In genomic region chr10:117844279-117844678, GRCm38 (mm10) we compare ENCODE assay signal across 9 mouse cellular contexts. TPM values are rescaled to one million over a fixed set of nuclear protein-coding genes. Genes with fewer than 3 reads are reported as not detected.
DNase-seq lines count a peak whose midpoint lies in the region; ATAC-seq and TF ChIP-seq lines count a peak whose summit lies in the region.
"Had no signal": no experiment of that assay in that cellular context is flagged by ENCODE, and none has a peak within 500 bp of the region (broad histone marks: within the 10 kb centered on the region; RNA-seq: fewer than 3 reads in every experiment).

No protein-coding gene starts in this region.

- no peak for DNase-seq in left cerebral cortex, adult 2 months (ENCODE audit: extremely low spot score in 1 of 2, low spot score in 2 of 2)
- no peak for DNase-seq in left cerebral cortex, postnatal 4 days
- no peak for DNase-seq in embryonic facial prominence, embryonic 10.5 days (ENCODE audit: low spot score)
- no peak for DNase-seq in intestine, embryonic 14.5 days (ENCODE audit: low spot score)
- peak; percentile 72 for DNase-seq in naive thymus-derived CD4-positive, alpha-beta T cell, adult 2 months (ENCODE audit: low read depth)
- no peak for DNase-seq in layer of hippocampus, adult 8-10 months (ENCODE audit: low spot score in 2 of 2)
- DNase-seq in urinary bladder, postnatal 14 days (ENCODE audit: low spot score), result no peak
- DNase-seq in left cerebral cortex, postnatal 10 days (ENCODE audit: extremely low spot score in 1 of 2, low spot score in 2 of 2), result no peak
- DNase-seq: adrenal gland, adult 8-10 months had no signal

- intact Hi-C loops in left cerebral cortex, adult 2 months (cut with DNase I), result loop anchor here (2.0 to 10.0 kb wide), 2 partner anchors 141 to 259 kb away; no protein-coding TSS in a partner anchor
- intact Hi-C loops in left cerebral cortex, postnatal 4 days (cut with DNase I), result loop anchor here (10.0 kb wide), 1 partner anchor 261 kb away; no protein-coding TSS in a partner anchor
- intact Hi-C loops in left cerebral cortex, postnatal 10 days (cut with DNase I), result no loop called here

- H3K4me1 ChIP-seq in embryonic facial prominence, embryonic 10.5 days, result peaks cover 27% of the 10 kb centered on the region
- H3K4me1 ChIP-seq in intestine, embryonic 14.5 days (replicated peaks; ENCODE audit: control insufficient read depth, insufficient read depth, low read length), result peaks cover 22% of the 10 kb centered on the region; the same call in 1 of the 2 replicates

- H3K9me3 ChIP-seq in embryonic facial prominence, embryonic 10.5 days, result no peaks in the 10 kb centered on the region
- H3K9me3 ChIP-seq in intestine, embryonic 14.5 days (ENCODE audit: control insufficient read depth, low read length), result no peaks in the 10 kb centered on the region

- peak overlapping the region; percentile 70 for H3K4me2 ChIP-seq in intestine, embryonic 14.5 days (ENCODE audit: low read length)

- TF ChIP-seq CTCF in left cerebral cortex, adult 2 months (IDR thresholded peaks at IDR 0.05), result no peak

- no peaks in the 10 kb centered on the region for H3K27me3 ChIP-seq in embryonic facial prominence, embryonic 10.5 days (replicated peaks; ENCODE audit: low read depth, poor library complexity, severe bottlenecking)
- H3K27me3 ChIP-seq in intestine, embryonic 14.5 days (replicated peaks; ENCODE audit: control insufficient read depth, insufficient read depth, low read length), result no peaks in the 10 kb centered on the region

- peak overlapping the region; percentile 97 for H3K9ac ChIP-seq in intestine, embryonic 14.5 days (ENCODE audit: low read length)

- peak overlapping the region; percentile 81 for H3K4me3 ChIP-seq in left cerebral cortex, adult 2 months
- H3K4me3 ChIP-seq in embryonic facial prominence, embryonic 10.5 days, result peak overlapping the region; percentile 93
- H3K4me3 ChIP-seq in intestine, embryonic 14.5 days (ENCODE audit: low read depth, low read length), result peak overlapping the region; percentile 83

- H3K27ac ChIP-seq in left cerebral cortex, adult 2 months, result no peak overlapping the region
- H3K27ac ChIP-seq in embryonic facial prominence, embryonic 10.5 days (replicated peaks), result no peak overlapping the region
- H3K27ac ChIP-seq in intestine, embryonic 14.5 days (ENCODE audit: low read depth), result peak overlapping the region; percentile 97; the same call in 1 of the 2 replicates

- WGBS in embryonic facial prominence, embryonic 10.5 days, result 60% methylated on average over 5 of the region's 5 CpGs
- WGBS in intestine, embryonic 14.5 days, result 23% methylated on average over 5 of the region's 5 CpGs

- no peak for ATAC-seq in intestine, embryonic 14.5 days (replicated peaks; ENCODE audit: low FRiP score, low TSS enrichment, low read depth)

- no peaks in the 10 kb centered on the region for H3K36me3 ChIP-seq in embryonic facial prominence, embryonic 10.5 days (replicated peaks)
- no peaks in the 10 kb centered on the region for H3K36me3 ChIP-seq in intestine, embryonic 14.5 days (ENCODE audit: control insufficient read depth, insufficient read depth, low read length)

RNA-seq across cellular contexts. Expression of gene Rap1b, which starts 1.6 kb away (rescaled TPM):
- total RNA-seq in left cerebral cortex, adult 2 months (2021), result 10 to 100 TPM; 59.7 to 61.2 TPM
- 100 to 1,000 TPM in 1 of 2 experiments, 10 to 100 TPM in 1; 98.6 to 110 TPM for total RNA-seq in left cerebral cortex, postnatal 4 days (2021)
- polyA plus RNA-seq in embryonic facial prominence, embryonic 10.5 days (2016; fragmentation: Nextera tagmentation; extraction: Ambion mirVana), result 125 and 135 TPM in 2 replicates
- polyA plus RNA-seq in intestine, embryonic 14.5 days (2014; fragmentation: Nextera tagmentation; extraction: Ambion mirVana), result 183 and 184 TPM in 2 replicates
- total RNA-seq in layer of hippocampus, adult 8-10 months (2022), result 10 to 100 TPM; 56.6 to 59.8 (median 59.1) TPM
- total RNA-seq in left cerebral cortex, postnatal 10 days (2021), result 10 to 100 TPM; 88.9 to 94.5 TPM

RNA-seq across cellular contexts. Expression of gene Nup107, which starts 51.8 kb away (rescaled TPM):
- total RNA-seq in left cerebral cortex, adult 2 months (2021), result 10 to 100 TPM; 13.4 to 15.9 TPM
- 10 to 100 TPM; 23.9 to 24.4 TPM for total RNA-seq in left cerebral cortex, postnatal 4 days (2021)
- 106 and 107 TPM in 2 replicates for polyA plus RNA-seq in embryonic facial prominence, embryonic 10.5 days (2016; fragmentation: Nextera tagmentation; extraction: Ambion mirVana)
- 60.8 and 65.4 TPM in 2 replicates for polyA plus RNA-seq in intestine, embryonic 14.5 days (2014; fragmentation: Nextera tagmentation; extraction: Ambion mirVana)
- total RNA-seq in layer of hippocampus, adult 8-10 months (2022), result 10 to 100 TPM; 16.8 to 20.6 (median 18.3) TPM
- 10 to 100 TPM; 16.8 to 18.0 TPM for total RNA-seq in left cerebral cortex, postnatal 10 days (2021)
